Mouse (Mus musculus): ENCODE data around the gene Ppp1r14b.
"Not testable (repeated sequence)": the region's sequence is repeated elsewhere in the genome, so short reads cannot be mapped to it uniquely, and the experiment has no call there.

Gene Ppp1r14b

GRCm38 (mm10) chr19:6975537-6976521 is 1.1 kb downstream of the Ppp1r14b start, which contains the start of gene Plcb3:
Gene Plcb3, minus strand, starts transcription at chr19:6976470.
- no peak for DNase-seq (ENCODE audit: low spot score)

DNA sequence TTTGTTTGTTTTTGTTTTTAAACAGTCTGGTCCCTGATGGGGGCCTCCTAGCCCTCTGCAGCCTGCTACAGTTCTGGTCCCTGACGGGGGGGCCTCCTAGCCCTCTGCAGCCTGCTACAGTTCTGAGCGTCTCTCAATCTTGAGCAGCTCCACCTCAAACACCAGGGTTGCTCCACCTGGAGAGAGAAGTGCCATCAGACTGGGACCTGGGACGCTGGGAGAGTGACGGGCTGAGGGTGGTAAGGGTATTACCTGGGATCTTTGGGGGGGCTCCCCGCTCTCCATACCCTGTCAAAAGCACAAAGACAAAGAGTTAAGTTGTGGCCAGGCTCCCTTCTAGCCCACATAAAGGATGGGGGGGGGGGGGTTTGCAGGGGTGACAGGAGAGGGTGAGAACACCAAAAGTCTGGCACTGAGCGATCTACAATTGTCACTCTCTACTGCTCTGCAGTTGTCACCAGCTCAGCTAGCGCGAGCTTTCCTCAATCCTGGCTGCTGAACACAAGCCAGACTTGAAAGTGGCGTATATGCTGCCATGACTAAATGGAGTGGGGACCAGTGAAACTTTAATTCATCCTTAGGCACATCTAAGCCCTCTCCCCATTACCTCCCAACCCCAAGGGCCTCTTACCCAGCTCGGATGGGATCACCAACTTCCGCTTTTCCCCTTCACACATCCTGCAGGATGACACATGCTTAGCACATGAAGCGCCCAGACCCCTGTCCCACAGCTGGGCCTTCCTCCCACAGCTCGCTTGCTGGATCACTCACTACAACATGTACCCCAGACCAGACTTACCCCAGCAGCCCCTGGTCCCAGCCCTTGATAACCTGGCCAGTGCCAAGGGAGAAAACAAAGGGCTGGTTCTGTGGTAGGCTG is 3.2 kb downstream of the Ppp1r14b start:
- no peak for DNase-seq (ENCODE audit: low spot score)

GRCm38 (mm10) chr19:6978639-6978974 is 3.8 kb downstream of the Ppp1r14b start:
- no peak for DNase-seq (ENCODE audit: low spot score)

- peak; percentile 28 for DNase-seq (ENCODE audit: low spot score)
These were observed 4.3 kb downstream of the Ppp1r14b start for GRCm38 (mm10) chr19:6979001-6979479.

GRCm38 (mm10) chr19:6979486-6980380 is 5.0 kb downstream of the Ppp1r14b start:
- peak; percentile 99 for DNase-seq (ENCODE audit: low spot score)

GRCm38 (mm10) chr19:6980381-6981093 is 5.8 kb downstream of the Ppp1r14b start, which contains the start of gene Fkbp2:
Gene Fkbp2, minus strand, starts transcription at chr19:6980501.
- peak; percentile 99 for DNase-seq (ENCODE audit: low spot score)

DNA sequence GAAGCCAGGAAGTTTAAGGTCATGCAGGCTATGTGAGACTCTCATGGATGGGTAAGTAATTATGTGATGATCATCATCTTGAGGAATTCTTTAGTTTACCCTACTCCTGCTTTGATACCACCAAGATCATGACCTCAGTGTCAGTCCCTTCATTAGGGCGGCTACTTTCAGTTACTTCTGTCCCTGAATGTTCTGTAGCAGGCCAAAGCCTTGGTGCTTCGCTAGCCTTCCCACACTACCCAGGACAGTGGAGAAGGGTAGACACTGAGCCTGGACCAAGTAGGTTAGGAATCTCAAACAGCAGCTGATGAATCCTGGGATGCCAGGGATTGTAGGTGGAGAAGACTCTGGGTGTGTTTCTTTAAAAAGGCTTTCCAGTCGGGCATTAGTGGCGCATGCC is 6.7 kb downstream of the Ppp1r14b start:
- DNase-seq (ENCODE audit: low spot score): no peak

- no peak for DNase-seq (ENCODE audit: low spot score)
These were observed 8.9 kb downstream of the Ppp1r14b start for GRCm38 (mm10) chr19:6983621-6984020.

DNA sequence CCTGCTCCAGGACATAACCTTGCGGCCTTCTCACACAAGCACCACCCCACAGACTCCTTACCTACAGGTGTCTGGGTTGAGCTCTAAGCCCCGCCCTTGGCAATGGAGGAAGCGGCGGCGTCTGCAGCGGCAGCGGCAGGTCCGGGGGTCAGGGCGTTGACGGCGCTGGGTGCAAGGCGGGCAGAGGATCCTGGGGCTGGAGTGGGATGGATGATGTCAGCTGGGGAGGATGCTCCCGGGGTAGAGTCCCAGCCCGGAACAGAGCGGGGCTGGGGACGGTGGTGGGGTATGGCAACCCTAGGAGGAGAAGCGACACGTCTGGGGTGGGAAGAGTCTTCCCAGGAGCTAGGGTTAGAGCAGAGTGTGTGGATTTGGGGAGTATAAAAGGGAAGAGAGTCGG is 10.5 kb downstream of the Ppp1r14b start:
- no peak for DNase-seq (ENCODE audit: low spot score)

- DNase-seq (ENCODE audit: low spot score): no peak
These were observed 11.4 kb downstream of the Ppp1r14b start for GRCm38 (mm10) chr19:6985951-6986708.

DNA sequence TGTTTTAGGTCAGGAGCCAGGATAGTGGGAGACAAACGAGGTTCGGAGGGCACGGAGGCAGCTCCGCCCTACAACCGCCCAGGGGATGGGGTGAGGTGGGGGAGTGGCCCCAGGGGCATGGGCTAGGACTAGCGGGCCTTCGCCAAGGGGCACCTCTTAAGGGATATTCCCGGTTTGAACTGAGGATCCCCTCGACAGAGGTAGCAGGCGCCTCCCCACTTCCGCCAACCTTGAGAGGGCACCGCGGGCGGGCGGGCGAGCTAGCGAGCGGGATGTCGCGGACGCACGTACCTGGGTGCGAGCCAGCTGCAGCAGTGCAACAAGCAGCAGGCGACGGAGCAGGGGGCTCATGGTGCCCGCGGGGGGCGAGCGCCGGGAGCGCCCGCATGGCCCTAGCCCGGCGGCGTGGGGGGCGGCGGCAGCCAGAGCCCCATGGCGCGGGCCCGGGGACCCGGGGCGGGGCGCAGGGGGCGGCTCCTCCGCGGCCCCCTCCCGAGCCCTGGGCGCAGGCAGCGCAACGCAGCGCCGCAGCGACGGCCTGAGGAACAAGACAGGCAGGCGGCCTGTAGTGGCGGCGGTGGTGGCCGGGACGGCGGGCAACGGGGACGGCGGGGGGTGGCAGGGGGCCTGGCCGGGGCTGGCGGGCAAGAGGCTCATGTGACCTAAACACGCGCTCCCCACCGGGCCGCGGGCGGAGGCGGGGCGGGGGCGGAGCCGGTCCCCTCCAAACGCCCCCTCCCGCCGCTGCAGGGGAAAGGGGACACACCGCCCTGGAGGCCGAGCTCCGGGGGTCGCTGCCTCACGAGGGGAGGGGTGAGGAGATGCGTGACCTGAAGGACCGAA is 12.5 kb downstream of the Ppp1r14b start, which contains the start of gene Vegfb:
Gene Vegfb (minus strand): TSS at position 591 of the 843 bp plus-strand sequence.
- DNase-seq (ENCODE audit: low spot score): peak; percentile 41

DNA sequence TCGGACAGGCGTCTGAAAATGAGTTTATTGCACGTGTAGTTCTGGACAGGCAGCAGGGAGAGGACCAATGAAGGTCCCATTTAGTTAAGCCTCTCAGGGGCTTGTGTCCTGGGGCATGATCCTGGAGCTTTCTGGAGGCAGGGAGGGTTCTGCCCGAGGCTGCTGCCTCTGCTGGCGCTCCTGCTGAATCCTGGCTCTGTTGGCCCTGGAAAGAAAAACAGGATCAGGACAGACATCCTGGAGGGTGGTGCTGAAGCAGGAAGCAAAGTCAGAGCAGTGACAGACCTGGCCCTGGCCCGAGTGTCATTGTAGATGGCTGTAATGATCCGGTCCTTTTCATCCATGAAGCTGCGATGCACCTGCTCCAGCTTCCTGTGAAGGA is 13.1 kb downstream of the Ppp1r14b start:
- DNase-seq (ENCODE audit: low spot score): no peak

DNA sequence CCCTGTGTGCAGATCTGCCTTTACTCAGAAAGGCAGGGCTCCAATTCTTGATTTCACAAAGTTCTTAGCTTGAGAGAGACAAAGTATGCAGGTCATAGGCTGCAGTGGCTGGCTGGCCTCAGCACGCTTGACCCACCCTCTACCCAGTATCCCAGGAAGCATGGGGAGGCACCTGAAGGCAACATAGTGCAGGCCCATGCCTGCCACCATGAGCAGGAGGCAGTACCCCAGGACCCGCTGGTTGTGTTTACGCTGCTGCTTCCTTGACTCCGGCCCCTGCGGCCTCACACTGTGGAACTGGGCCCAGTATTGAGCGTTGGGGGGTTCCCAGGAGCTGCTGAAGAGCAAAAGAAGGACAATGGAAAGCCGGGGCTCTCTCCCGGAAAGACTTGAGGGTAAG is 14.5 kb downstream of the Ppp1r14b start:
- DNase-seq (ENCODE audit: low spot score): no peak

DNA sequence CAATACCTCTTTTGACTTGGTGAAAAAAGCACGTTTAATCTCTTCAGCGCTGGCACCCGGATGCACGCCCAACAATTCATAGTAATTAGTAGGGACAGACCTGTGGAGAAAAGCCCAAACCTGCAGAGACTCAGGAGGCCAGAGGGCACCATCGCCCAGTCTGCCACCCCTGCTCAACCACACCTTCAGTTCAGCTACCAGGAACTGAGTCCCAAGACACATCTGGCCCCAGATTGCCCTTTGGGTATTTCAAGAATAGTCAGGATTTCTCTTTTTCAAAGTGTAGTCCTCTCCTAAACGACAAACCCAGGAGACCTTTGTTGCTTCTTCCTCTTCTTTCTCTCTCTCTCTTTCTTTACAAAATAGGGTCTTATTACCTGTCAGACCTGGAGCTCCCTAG is 15.9 kb downstream of the Ppp1r14b start:
- no peak for DNase-seq (ENCODE audit: low spot score)

DNA sequence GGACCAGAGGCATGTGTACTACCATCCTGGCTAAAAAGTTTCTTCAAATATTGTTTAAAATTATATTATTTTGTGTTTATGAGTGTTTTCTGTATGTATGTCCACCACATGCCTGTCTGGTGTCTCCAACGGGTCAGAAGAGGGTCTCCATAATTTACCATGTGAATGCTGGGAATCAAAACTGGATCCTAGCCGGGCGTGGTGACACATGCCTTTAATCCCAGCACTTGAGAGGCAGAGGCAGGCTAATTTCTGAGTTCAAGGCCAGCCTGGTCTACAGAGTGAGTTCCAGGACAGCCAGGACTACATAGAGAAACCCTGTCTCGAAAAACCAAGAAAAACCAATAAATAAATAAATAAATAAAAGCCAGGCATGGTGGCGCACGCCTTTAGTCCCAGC is 16.4 kb downstream of the Ppp1r14b start:
- not testable (repeated sequence) for DNase-seq (ENCODE audit: low spot score)

- DNase-seq (ENCODE audit: low spot score): peak; percentile 92
These were observed 17.5 kb downstream of the Ppp1r14b start, which contains the start of gene Dnajc4 for GRCm38 (mm10) chr19:6992011-6992858. Gene Dnajc4, minus strand, starts transcription at chr19:6992572.

- DNase-seq (ENCODE audit: low spot score): no peak
These were observed 18.4 kb downstream of the Ppp1r14b start for GRCm38 (mm10) chr19:6993011-6993770.
